Mouse (Mus musculus): ENCODE measurements around the gene Ctcf. TPM values are rescaled to one million over a fixed set of nuclear protein-coding genes. Genes with fewer than 3 reads are reported as not detected.

Ctcf gene
- total RNA-seq, 2 experiments from 2014 or later = 104 to 107 TPM

- no peak for ATAC-seq (replicated peaks; ENCODE audit: poor library complexity, severe bottlenecking)
Measured at GRCm38 (mm10) chr8:105722861-105723260, 86.5 kb downstream of the Ctcf start.

GRCm38 (mm10) chr8:105725726-105726125 is 89.4 kb downstream of the Ctcf start:
- ATAC-seq (replicated peaks; ENCODE audit: poor library complexity, severe bottlenecking) = no peak

DNA sequence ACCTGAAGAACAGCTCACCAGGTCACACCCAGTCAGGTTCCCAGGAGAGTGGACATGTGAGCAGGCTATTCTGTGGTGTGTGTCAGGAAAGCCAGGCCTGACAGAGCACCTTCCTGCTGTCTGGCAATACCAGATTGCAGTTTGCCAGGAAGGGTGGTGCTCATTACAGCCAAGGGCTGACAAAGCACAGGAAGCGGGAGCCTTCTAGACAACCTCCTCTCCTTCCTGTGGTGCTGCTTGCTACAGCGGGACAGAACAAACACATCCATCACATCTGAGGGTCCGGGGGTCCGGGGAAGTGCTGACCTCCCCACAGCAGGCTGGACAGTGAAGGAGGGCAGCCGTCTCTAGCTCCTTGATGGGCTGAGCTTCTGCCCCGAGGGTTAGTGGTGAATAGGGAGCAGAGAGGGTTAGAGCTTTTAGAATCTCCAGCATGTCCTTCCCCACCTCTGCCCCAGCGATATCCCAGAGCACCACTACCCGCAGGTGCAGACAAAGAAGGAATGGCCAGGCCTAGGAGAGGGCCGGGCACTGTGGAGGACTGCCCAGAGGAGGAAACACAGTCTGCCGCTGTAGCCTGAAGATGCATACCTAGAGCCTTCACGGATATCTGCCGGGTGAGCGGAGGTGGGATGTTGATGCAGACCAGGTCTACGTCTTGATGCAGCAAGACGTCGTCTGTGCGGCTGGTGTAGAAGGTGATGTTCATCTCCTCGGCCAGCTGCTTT is 91.2 kb downstream of the Ctcf start:
- peak; percentile 42 for ATAC-seq (replicated peaks; ENCODE audit: poor library complexity, severe bottlenecking)

- no peak for ATAC-seq (replicated peaks; ENCODE audit: poor library complexity, severe bottlenecking)
Measured at GRCm38 (mm10) chr8:105732186-105732585, 95.8 kb downstream of the Ctcf start.

Other genes starting within 250 kb of the Ctcf start
- not detected in 2 replicates for gene Kctd19, start 223.1 kb upstream of the Ctcf start, total RNA-seq (2014; fragmentation: Nextera tagmentation)
- not detected in 2 replicates for gene Kctd19, start 223.1 kb upstream of the Ctcf start, total RNA-seq (2017)
- gene Lrrc36, start 223.0 kb upstream of the Ctcf start, total RNA-seq (2014; fragmentation: Nextera tagmentation) = 0.36 TPM in 1 of 2 replicates, not detected in the other
- gene Lrrc36, start 223.0 kb upstream of the Ctcf start, total RNA-seq (2017) = not detected in 2 replicates
- gene Tppp3, start 165.0 kb upstream of the Ctcf start, total RNA-seq (2014; fragmentation: Nextera tagmentation) = not detected in 2 replicates
- not detected in 2 replicates for gene Tppp3, start 165.0 kb upstream of the Ctcf start, total RNA-seq (2017)
- gene Zdhhc1, start 139.7 kb upstream of the Ctcf start, total RNA-seq (2014; fragmentation: Nextera tagmentation) = 1.8 and 10.4 TPM in 2 replicates
- 3.6 and 4.6 TPM in 2 replicates for gene Zdhhc1, start 139.7 kb upstream of the Ctcf start, total RNA-seq (2017)
- not detected in 2 replicates for gene Hsd11b2, start 117.8 kb upstream of the Ctcf start, total RNA-seq (2014; fragmentation: Nextera tagmentation)
- gene Hsd11b2, start 117.8 kb upstream of the Ctcf start, total RNA-seq (2017) = not detected in 2 replicates
- 112 and 132 TPM in 2 replicates for gene Atp6v0d1, start 70.5 kb upstream of the Ctcf start, total RNA-seq (2014; fragmentation: Nextera tagmentation)
- 47.1 and 47.3 TPM in 2 replicates for gene Atp6v0d1, start 70.5 kb upstream of the Ctcf start, total RNA-seq (2017)
- 55.3 and 92.8 TPM in 2 replicates for gene Ripor1, start 31.3 kb upstream of the Ctcf start, total RNA-seq (2014; fragmentation: Nextera tagmentation)
- 5.4 and 10.1 TPM in 2 replicates for gene Ripor1, start 31.3 kb upstream of the Ctcf start, total RNA-seq (2017)
- gene Agrp, start 825 bp downstream of the Ctcf start, total RNA-seq (2014; fragmentation: Nextera tagmentation) = not detected in 2 replicates
- gene Agrp, start 825 bp downstream of the Ctcf start, total RNA-seq (2017) = not detected in 2 replicates
- 3.4 and 6.3 TPM in 2 replicates for gene Carmil2, start 49.7 kb downstream of the Ctcf start, total RNA-seq (2014; fragmentation: Nextera tagmentation)
- 0.86 and 2.1 TPM in 2 replicates for gene Carmil2, start 49.7 kb downstream of the Ctcf start, total RNA-seq (2017)
- 52.2 and 56.5 TPM in 2 replicates for gene Acd, start 64.5 kb downstream of the Ctcf start, total RNA-seq (2014; fragmentation: Nextera tagmentation)
- 22.4 and 33.3 TPM in 2 replicates for gene Acd, start 64.5 kb downstream of the Ctcf start, total RNA-seq (2017)
- gene Pard6a, start 64.6 kb downstream of the Ctcf start, total RNA-seq (2014; fragmentation: Nextera tagmentation) = 7.0 and 13.9 TPM in 2 replicates
- gene Pard6a, start 64.6 kb downstream of the Ctcf start, total RNA-seq (2017) = 5.9 and 13.3 TPM in 2 replicates
- gene 4933405L10Rik, start 71.1 kb downstream of the Ctcf start, total RNA-seq (2014; fragmentation: Nextera tagmentation) = not detected in 2 replicates
- not detected in 2 replicates for gene 4933405L10Rik, start 71.1 kb downstream of the Ctcf start, total RNA-seq (2017)
- 20.0 and 35.2 TPM in 2 replicates for gene Enkd1, start 71.6 kb downstream of the Ctcf start, total RNA-seq (2014; fragmentation: Nextera tagmentation)
- gene Enkd1, start 71.6 kb downstream of the Ctcf start, total RNA-seq (2017) = 14.5 and 16.2 TPM in 2 replicates
- gene Gfod2, start 122.1 kb downstream of the Ctcf start, total RNA-seq (2014; fragmentation: Nextera tagmentation) = 1.7 TPM in 1 of 2 replicates, not detected in the other
- 3.4 and 4.6 TPM in 2 replicates for gene Gfod2, start 122.1 kb downstream of the Ctcf start, total RNA-seq (2017)
- gene Ranbp10, start 190.8 kb downstream of the Ctcf start, total RNA-seq (2014; fragmentation: Nextera tagmentation) = 12.9 and 16.7 TPM in 2 replicates
- 7.2 and 8.3 TPM in 2 replicates for gene Ranbp10, start 190.8 kb downstream of the Ctcf start, total RNA-seq (2017)
- not detected in 2 replicates for gene Tsnaxip1, start 191.2 kb downstream of the Ctcf start, total RNA-seq (2014; fragmentation: Nextera tagmentation)
- not detected in 2 replicates for gene Tsnaxip1, start 191.2 kb downstream of the Ctcf start, total RNA-seq (2017)
- 21.4 and 22.0 TPM in 2 replicates for gene Cenpt, start 216.7 kb downstream of the Ctcf start, total RNA-seq (2014; fragmentation: Nextera tagmentation)
- 9.9 and 10.0 TPM in 2 replicates for gene Cenpt, start 216.7 kb downstream of the Ctcf start, total RNA-seq (2017)
- gene Thap11, start 218.6 kb downstream of the Ctcf start, total RNA-seq (2014; fragmentation: Nextera tagmentation) = 20.4 and 30.1 TPM in 2 replicates
- gene Thap11, start 218.6 kb downstream of the Ctcf start, total RNA-seq (2017) = 29.9 and 36.8 TPM in 2 replicates
- gene Nutf2, start 224.0 kb downstream of the Ctcf start, total RNA-seq (2014; fragmentation: Nextera tagmentation) = 158 and 185 TPM in 2 replicates
- 59.3 and 120 TPM in 2 replicates for gene Nutf2, start 224.0 kb downstream of the Ctcf start, total RNA-seq (2017)
- gene Edc4, start 244.3 kb downstream of the Ctcf start, total RNA-seq (2014; fragmentation: Nextera tagmentation) = 26.7 and 29.3 TPM in 2 replicates
- 26.4 and 42.3 TPM in 2 replicates for gene Edc4, start 244.3 kb downstream of the Ctcf start, total RNA-seq (2017)

All from granulocyte monocyte progenitor cell, adult 5-6 weeks (primary cell).